Mouse (Mus musculus) erythroblast, embryonic 14.5 days (primary cell): ENCODE results near the gene Bloc1s2.

Source experiments
- GATA1 ChIP-seq: IDR thresholded peaks from 2 replicates; pipeline ENCODE4 v1.6.1; 2012; ENCODE audit warnings: low read length, inconsistent platforms, mixed read lengths
- TAL1 ChIP-seq: IDR thresholded peaks from 3 replicates; pipeline ENCODE4 v1.6.1; 2012; ENCODE audit warnings: low read length, inconsistent platforms, mixed read lengths

GRCm38 (mm10) chr19:44111706-44112105, 34.5 kb downstream of the Bloc1s2 start:
- TF ChIP-seq GATA1: no peak
- no peak for TF ChIP-seq TAL1
